Mouse (Mus musculus) frontal cortex, postnatal 14 days (tissue): ENCODE measurements around the gene Spata33.
"Not testable (repeated sequence)": the region's sequence is repeated elsewhere in the genome, so short reads cannot be mapped to it uniquely, and the experiment has no call there.

ENCODE experiments used
- DNase-seq, 2 experiments: peaks; one replicate each; pipeline ENCODE4 v3.0.0; 2022; ENCODE audit warnings: low spot score in 2 of 2

Gene Spata33

DNA sequence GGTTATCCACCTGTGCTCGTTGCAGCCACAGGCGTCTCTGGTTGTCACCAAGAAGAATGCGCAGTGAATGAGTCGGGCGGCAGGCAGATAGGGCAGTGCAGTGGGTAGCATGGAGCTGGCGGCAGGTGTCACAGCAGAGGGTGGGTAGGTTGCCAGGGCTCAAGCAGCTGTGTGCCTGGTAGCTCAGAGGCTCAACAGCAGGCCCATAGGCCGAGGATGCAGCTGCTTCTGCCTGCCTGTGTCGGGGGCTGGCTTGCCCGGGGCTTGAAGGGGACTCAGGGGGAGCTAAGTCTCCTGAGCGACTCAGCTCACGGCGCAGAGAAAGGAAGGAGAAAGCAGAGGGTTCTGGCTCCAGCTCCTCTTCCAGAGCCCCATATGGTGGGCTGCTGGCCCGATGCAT, 20.7 kb downstream of the Spata33 start:
- no peak for DNase-seq

DNA sequence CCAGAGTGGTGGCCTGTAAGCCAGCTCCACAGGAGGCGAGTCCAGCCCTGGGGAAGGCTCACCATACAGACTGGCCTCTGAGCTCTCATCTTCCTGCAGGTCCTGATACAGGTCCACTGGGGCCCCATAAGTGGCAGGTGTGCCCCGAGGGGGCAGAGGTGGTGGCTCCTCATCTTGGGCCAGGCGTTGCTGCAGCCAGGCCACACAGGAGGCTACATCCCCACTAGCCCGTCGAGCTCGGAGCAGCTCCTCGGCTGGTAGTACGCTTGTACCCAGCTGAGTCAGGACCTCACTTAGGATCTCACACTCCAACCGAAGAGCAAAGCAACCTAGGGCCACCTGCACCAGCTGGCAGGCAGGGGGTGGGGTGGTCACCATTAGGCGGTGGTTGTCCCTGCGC, 21.1 kb downstream of the Spata33 start:
- DNase-seq = no peak

DNA sequence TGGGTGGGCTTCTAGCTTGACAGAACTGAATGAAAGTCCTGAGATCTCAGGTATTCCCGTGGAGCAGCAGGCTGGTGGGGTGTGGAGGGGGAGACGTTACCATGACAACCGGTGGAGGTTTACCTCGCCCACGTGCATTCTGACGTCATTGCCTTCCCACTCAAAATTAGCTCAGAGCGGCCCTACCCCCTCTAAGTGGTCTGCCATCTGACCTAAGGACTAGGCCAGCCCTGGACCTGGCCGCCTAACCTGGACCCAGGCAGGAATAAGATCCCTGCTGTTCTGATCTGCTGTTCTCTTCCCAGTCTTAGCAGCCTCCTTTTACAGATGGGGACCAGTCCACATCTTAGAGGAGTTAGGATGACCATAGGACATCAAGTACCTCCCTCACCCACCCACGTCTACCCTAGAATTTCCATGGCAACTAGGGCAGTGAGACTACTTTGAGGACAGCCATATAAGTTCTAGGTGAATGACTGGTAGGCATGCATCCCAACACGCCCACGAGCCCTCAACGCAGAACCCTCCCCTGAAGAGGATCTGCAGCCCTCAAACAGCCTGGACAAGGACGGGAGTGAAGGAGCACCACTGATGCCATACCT, 22.4 kb downstream of the Spata33 start:
- peak; percentile 73 to 81 for DNase-seq

DNA sequence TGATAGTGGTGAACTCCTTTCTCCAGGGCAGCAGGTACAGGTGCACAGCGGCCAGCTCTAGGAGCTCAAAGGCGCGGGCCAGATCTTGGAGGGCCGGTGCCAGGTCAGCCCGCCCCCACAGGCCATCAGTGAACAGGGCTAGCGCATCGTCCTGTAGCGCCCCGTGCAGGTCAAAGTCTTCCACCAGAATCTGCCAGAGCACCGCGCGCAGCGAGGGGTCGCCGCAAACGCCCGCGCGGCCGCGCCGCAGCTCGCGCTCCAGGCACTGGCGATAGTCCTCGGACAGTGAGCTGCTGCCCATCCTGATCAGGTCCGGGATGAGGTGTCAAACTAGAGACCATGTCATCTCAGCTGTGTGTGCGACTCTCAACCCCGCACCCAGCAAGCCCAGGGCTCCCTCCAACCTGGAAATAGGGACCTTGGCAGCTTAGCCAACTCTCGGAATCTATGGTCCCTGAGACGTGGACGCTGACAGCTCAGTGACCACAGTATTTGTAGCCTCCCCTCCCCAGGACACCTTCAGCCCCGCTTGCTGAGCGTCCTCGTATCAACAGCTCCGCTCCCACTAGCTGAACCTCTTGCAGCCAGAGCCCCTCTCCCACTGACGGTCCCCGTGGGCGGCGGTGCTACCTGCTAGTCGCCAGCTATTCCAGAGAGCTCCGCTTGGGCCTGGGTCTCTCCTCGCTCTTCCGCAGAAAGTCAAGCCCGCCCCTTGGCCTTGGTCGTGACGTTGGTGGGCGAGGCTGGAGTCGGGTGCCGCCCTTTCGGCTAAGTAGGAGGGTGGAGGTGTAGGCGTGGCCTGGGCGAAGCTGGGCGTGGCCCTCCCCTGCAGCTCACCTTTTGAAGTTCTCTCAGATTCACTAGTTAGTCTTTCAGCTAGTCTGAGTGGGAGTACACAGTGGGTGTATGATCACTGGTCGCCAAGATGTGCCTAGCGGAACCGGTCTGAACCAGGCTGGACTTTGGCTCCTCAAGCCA, 23.2 kb downstream of the Spata33 start, which contains the start of gene Spata2l:
Spata2l (minus strand) TSS at position 714 of the 978 bp plus-strand sequence.
- DNase-seq = peak; percentile 77 to 80

DNA sequence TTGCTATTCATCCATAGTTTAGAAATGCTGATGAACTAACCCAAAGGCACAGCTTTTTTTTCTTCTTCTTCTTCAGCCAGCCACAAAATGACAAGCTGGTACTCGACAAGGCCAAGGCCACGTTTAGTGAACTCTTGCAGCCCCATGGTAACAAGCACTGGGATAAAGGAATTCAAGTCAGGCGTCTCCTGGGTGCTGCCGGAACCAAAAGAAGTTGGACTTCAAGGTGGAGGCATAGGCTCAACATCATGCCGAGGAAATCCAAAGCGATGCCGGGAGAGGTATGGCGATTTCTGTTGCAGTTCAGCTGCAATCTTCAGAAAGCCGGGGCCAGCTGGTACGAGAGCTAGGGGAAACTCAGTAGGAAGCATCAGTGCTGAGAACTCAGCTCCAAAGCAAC, 26.8 kb downstream of the Spata33 start:
- DNase-seq = no peak

DNA sequence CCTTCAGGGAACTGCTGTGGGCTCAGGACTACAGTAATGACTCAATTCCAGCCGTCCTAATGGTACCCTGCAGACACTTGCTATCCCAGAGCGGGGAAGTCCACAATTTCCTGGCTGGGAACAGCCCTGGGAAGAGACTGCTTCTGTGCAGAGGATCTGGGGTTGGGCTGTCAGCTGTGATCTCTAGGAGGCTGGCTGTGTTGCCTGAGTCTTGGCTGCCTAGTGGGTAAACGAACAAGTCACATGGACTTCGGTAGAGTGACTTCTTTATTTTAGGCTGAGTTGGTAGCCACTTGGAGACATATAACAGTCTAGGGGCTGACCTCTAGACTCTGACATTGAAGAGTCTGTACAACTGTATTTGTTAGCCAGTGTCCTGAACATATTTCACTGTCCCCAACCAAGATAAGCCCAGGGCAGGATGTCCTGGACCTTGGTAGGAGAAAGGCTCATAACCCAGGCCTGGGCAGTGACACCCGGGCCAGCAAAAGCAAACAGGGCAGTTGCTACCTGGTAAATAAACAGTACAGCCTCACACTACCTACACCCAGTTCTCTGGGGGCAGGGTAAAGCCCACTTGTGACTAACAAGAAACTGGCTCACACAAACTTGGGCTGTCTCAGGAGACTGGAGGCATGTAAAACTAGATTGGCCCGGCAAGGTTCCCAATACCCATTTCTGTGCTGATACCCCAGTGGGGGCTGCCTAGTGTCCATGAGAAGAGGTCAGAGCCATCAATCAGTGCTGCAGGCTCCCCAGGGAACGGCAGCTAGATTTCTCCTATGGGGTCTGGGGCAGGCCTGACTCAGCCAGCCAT, 29.7 kb downstream of the Spata33 start:
- DNase-seq = no peak

DNA sequence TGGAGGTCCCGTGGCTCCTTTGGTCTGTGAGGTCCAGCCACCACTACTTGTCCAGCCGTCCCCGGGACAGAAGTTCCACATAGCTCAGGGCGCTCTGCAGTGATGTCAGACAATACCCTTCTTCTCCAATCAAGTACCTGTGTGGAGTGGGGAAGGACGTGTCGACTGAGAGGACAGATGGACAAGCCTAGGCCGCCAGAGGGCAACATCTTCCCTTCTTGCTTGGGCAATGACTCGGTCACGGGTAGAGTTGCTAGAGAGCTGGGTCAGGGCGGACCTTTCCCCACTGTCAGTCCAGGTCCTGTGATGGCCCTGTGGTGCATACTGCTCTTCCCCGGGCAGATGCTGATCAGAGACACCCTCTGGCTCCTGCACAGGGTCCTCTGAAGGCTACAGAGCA, 30.4 kb downstream of the Spata33 start:
- DNase-seq = no peak

DNA sequence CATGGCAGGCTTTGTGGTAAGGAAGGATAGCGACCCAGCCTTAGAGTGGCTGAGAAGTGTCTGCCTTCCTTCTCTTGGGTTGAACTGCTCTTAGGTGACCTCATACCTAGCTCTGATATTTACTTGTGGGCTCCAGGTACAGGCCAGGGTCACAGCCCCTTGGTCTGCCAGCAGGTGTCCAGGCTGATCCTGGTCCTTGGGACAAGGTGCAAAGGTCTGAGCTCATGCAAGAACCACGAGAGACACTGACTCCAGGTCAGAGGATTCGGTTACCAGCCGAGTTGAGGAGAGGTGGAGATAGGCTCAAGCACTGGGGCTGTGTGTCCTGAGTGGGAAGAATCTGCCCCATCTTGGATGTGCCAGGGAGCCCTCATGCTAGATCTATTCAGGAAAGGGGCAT, 31.8 kb downstream of the Spata33 start:
- no peak for DNase-seq

DNA sequence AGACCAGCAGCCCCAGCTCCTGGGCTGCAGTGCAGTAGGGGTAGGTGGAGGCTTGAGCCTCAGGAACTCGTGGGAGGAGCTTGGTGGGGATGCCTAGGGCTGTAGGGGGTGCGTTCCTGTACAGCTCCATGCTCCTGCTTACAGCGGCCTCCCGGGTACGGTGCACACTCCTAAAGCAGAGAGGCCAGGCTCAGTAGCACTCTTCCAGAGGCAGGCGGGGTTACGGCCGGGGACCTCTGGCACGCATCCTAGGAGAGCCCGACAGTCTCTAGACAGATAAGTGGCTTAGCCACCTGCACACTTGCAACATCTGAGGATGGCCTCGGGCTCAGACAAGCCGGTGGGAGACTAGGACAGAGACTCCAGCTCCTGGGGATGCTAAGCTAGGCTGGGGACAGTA, 32.9 kb downstream of the Spata33 start:
- DNase-seq = no peak

DNA sequence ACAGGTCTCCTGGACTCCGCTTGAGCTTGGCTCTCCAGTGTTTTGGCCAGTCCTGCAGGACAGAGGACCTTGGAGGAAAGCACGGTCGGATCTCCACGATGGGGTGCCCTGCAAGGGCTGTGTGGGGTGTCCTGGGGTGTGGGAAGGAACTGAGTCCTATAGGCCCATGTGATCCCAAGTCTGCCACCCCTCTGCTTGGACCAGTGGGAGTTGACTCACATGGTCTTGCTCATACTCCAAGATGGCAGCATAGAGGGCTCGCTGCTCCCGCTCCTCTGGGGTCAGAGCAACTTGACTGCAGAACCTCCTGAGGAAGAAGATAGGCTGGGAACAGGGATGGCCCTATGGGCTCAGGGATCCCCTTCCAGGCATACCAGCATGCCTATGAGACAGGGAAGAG, 35.1 kb downstream of the Spata33 start:
- no peak for DNase-seq

DNA sequence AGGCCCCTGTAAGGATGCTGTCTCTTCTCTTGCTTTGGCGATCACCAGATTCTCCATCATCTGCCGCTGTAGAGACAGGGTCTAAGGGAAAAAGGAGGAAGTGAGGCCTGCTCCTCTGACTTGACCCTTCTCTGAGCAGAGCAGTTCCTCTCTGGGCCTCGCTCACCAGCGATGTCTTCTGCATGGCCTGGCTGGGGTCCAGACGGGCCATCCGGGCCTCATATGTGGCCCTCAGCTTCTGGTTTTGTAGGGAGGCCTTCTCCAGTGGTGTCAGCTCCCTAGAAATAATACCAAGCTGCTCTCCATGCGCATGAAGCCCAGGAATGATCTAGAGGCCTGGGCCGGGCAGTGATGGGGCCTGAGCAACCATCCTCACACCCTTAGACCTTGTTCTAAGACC, 36.0 kb downstream of the Spata33 start:
- no peak for DNase-seq

DNA sequence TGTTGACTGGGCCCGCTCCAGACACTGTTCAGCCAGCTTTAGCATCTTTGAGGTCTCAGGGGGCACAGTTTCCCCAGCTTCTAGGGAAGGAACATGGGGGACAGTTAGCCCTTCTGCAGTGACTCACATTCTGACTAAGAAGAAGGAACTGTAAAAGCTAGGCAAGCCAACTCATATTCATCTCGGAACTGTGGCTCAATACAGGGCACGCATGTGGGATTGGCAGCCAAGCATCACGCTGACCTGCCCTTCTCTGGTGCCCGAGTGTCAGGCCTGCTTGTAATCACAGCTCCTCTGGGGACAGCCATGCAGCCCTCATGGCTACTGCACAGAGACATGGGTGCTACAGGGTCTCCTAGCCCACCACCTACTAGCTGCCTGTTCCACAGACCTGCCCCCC, 38.3 kb downstream of the Spata33 start:
- no peak for DNase-seq

DNA sequence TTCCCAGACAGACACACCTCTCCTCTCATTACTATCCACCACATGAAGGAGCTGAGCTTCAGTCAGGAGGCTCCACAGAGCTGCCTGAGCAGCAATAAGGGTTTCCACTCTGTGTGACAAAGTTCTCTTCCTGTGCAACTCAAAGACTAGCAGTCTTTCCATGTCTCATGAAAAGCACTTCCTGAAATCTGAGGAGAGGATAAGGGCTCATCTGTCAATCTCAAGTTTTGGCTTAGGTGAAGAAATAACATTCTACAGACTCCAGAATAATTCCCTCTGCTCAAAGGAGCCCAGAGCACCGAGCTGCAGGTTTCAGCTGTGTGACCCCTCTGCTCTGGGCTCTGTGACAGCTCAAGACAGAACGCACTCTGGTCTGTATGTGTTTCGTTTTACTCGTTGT, 40.3 kb downstream of the Spata33 start:
- DNase-seq = no peak

DNA sequence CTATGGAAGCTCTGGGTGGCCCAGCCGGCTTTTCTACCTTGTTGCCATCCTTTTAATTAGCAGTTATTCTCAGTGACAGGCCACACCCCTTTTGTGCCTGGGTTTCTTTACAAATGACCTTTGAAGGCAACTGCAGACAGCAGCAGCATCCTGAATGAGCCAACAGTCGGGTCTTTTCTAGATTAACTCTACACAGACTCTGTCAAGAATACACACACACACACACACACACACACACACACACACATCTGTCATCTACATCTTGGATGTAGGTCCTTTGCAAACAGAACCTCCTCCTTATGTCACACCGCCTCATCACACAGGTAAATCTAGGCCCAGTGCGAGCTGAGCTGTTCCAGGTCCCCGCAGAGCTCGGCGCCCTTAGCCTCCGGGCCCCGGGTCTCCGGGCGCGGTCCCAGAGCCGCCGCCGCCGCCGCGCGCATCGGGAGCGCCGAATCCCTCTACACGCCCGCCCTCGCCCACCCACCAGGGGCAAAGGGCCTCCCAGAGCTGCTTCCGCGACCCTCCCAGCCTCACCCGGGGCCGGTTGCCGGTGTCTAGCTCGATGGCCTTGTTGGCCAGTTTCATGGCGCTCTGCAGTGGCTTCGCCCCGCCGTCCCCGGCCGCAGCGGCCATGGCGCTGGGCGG, 40.9 kb downstream of the Spata33 start:
- DNase-seq = no peak

DNA sequence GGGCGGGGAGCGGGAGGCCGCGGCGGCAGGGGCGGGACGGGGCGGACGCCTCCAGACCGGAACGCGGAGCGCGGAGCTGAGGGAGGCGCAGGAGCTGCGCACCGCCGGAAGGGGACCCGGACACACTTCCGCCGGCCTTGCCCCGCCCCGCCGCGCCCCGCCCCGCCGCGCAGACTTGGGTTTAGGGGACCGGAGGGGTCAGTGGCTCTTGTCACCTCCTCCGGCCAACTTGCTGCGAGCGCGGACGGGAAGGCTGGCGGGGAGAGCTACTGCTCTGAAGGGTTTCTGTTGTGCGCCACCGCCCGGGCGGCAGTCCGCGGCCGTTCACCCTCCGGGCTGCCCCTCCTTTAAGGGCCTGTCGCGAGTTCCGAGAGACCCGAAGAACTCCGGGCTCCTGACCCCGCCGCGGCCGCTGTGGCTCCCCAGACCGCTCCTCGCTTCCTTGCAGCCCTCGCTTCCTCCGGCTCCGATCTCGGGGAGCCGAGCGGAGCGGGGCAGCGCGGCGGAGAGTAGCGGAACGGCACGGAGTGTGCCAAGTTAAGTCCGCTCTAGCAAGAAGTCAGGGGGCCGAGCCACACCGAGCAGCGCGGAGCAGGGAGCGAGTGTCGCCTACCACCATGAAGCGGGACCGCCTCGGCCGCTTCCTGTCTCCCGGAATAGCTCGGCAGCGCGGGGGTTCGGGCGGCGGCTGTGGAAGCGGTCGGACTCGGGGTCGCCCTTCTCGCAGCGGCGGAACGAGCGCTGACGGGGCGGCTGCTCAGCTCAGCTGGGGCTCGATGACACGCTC, 41.7 kb downstream of the Spata33 start, which contains the start of the genes Zfp276 and Vps9d1:
Zfp276 (plus strand) TSS at position 97 of the 787 bp plus-strand sequence.
Vps9d1 (minus strand) TSS at position 250 of the 787 bp plus-strand sequence.
- DNase-seq = peak; percentile 55 to 74

DNA sequence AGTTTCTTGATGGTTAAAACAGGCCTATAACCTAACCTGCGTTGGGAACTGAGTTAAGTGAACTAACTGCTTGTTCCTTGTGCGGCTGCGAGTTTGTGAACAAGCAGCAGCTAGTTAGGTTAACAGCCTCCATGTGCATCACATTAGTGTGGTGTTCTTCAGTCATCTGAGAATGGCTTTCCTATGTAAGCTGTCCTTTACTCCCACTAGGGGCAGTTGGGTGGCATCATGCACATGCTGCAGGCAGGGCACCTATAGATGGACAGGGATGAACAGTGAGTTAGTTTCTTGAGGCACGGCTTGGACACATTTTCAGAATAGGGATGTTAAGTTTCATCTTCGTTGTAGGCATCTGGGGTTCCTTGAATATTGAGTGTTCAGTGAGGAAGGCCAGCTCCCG, 42.5 kb downstream of the Spata33 start:
- DNase-seq = no peak

DNA sequence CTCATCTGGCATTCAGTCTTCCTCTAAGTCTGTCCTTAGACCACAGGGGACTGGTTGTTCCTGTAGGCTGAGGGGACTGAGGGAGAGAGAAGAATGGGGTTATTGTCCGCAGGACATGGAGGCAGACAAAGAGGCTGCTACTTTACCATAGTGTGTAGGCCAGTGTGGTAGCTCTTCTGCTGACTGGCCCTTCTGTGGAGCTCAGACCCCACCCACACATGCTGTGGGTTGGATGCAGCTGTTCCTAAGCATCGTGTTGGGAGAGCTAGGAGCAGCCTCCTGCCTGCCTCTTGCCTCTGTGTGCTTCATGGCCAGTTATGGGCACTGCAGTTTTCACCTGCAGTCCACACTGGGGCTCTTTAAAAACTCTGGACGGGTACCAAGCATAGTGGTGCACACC, 44.5 kb downstream of the Spata33 start:
- DNase-seq = peak in 1 of 2 experiments; percentile 41

DNA sequence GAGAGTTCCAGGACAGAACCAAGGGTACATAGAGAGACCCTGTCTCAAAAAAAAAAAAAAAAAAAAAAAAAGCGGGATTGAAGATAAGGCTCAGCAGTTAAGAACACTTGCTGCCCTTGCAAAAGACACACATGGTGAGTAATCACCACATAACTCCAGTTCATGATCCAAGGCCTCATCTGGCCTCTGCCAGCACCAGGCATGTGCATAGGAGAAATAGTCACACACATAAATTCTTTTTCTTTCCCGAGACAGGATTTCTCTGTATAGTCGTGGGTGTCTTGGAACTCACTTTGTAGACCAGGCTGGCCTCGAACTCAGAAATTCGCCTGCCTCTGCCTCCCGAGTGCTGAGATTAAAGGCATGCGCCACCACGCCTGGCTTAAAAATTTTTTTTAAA, 45.0 kb downstream of the Spata33 start:
- not testable (repeated sequence) for DNase-seq

DNA sequence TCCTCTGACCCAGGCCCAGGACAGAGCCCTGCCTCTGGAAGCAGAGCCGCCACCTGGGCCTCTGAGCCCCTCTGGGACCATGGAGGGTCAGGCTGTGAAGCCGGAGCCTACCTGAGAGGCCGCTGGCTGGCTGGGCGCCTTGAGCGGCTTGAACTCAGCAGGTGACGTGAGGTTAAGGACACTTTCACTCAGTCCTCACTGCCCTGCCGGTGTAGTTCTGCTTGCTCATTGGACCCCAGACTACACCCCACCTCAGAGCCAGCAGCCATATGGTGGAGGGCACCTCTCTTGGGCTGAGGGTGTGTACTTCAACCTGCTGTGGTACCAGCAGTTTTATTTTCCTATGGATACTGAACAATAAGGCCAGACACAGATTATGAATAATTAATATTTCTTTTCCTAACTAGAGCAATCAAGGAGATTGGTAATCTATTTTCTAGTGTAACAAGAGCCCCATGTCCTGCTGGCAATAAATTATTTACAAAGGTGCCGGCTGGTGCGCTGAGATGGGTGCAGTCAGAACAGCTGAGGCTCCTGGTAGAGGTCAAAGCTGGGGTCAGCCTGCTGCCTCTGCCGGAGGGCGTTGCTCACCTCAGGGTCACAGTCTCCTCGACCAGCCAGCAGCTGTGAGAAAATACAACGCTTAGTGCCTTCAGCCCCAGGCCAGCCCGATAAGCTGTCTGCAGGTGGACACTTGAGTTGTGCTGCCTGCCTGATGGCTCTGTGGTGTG, 55.5 kb downstream of the Spata33 start:
- DNase-seq = no peak

DNA sequence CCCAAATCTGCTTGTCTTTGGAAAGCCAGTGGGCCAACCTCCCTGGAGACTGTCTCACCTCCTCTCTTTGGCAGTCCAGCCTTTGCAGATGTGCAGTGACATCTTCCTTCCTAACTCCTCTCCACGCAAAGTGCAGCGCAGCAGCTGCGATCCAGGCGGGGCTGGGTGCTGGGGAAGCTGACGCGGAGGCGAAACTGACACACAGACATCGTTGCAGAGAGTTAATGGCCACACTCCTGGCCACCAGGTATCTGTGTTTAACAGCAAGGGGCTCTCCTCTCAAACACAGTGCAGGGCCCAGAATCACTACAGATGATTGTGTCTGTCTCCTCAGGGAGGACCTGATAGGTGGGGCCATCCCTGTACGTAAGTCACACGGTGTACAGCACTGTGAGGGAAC, 58.5 kb downstream of the Spata33 start:
- DNase-seq = no peak
